Mouse (Mus musculus) heart, adult 2 months (tissue): ENCODE results near the gene Parg. TPM values are rescaled to one million over a fixed set of nuclear protein-coding genes. Genes with fewer than 3 reads are reported as not detected.

Experiments used
- DNase-seq, 2 experiments: peaks; one replicate each; pipeline ENCODE4 v3.0.0; 2021
- H3K27ac ChIP-seq: fragments of 200-600 bp; 2 replicates; pipeline ENCODE4 v1.8.1; 2022
- H3K27me3 ChIP-seq: fragments of 200-500 bp; 2 replicates; pipeline ENCODE4 v1.6.1; 2012; ENCODE audit warnings: mild to moderate bottlenecking, low read length, inconsistent platforms, mixed read lengths; ENCODE audit not compliant: control insufficient read depth, insufficient read depth
- H3K36me3 ChIP-seq: fragments of 200-500 bp; 2 replicates; pipeline ENCODE4 v1.6.1; 2012; ENCODE audit warnings: low read length, inconsistent platforms; ENCODE audit not compliant: control insufficient read depth, insufficient read depth
- H3K4me1 ChIP-seq: fragments of 200-500 bp; 2 replicates; pipeline ENCODE4 v1.6.1; 2011; ENCODE audit warnings: low read length; ENCODE audit not compliant: control insufficient read depth, insufficient read depth
- H3K4me3 ChIP-seq: fragments of 200-600 bp; 2 replicates; pipeline ENCODE4 v1.8.1; 2022
- H3K79me2 ChIP-seq: fragments of 200-500 bp; replicated peaks from 2 replicates; pipeline ENCODE4 v1.6.1; 2012; ENCODE audit warnings: mild to moderate bottlenecking, inconsistent platforms, low read length, moderate library complexity, mixed read lengths; ENCODE audit not compliant: control insufficient read depth, insufficient read depth
- H3K9ac ChIP-seq: fragments of 200-500 bp; 2 replicates; pipeline ENCODE4 v1.6.1; 2012; ENCODE audit warnings: low read depth, mild to moderate bottlenecking, control low read depth, inconsistent platforms, low read length, mixed read lengths
- CTCF ChIP-seq: fragments of 200-600 bp; IDR thresholded peaks from 2 replicates; pipeline ENCODE4 v1.8.1; 2022; ENCODE audit warnings: antibody characterized with exemption, mild to moderate bottlenecking, moderate library complexity
- EP300 ChIP-seq: fragments of 200-500 bp; IDR thresholded peaks from 2 replicates; pipeline ENCODE4 v1.6.1; 2011; ENCODE audit warnings: low read depth, low read length, control low read depth; ENCODE audit not compliant: insufficient read depth
- POLR2A ChIP-seq: fragments of 200-500 bp; IDR thresholded peaks from 2 replicates; pipeline ENCODE4 v1.6.1; 2011; ENCODE audit warnings: mild to moderate bottlenecking, low read depth, low read length, control low read depth; ENCODE audit not compliant: insufficient read depth
- WGBS: fragments of 180-500 bp; shearing (Covaris S2); methylation state at CpG from one replicate; pipeline ENCODE4 v1.1.7; 2018; 5-methylcytosine and 5-hydroxymethylcytosine counted together
- intact Hi-C: fragments of 180-260 bp; cut with DNase I; formaldehyde crosslinking; loops from one replicate; pipeline ENCODE4 v1.15.1; 2025
- polyA plus RNA-seq: library from polyadenylated mRNA; depleted of rRNA; stranded (reverse); fragments of >200 nt; gene quantifications from 2 replicates; pipeline ENCODE4 v1.2.3, GENCODE M21; 2012; rRNA removed
- total RNA-seq, 2 experiments: library from RNA; stranded (reverse); gene quantifications; 2 replicates each; pipeline ENCODE4 v1.2.3; 2021

Gene Parg
- total and polyA plus RNA-seq, 3 experiments, result 3.7 to 21.2 (median 20.0) TPM

- Histone ChIP-seq H3K4me3 (no peak overlapping the region), H3K36me3 (no peaks in the 10 kb centered on the region), H3K27me3 (no peaks in the 10 kb centered on the region), H3K4me1 (no peaks in the 10 kb centered on the region), H3K27ac (no peak overlapping the region), H3K79me2 (no peaks in the 10 kb centered on the region), H3K9ac (no peak overlapping the region)
- 59% methylated on average over 6 of the region's 6 CpGs for WGBS
- TF ChIP-seq EP300, result no peak
- TF ChIP-seq CTCF, result no peak
- TF ChIP-seq POLR2A, result no peak
- no peak for DNase-seq
- intact Hi-C loops, result no loop called here
Measured at GRCm38 (mm10) chr14:32336021-32336420, 134.3 kb downstream of the Parg start.

- TF ChIP-seq POLR2A (no peak), CTCF (no peak), EP300 (no peak)
- Histone ChIP-seq H3K27ac (no peak overlapping the region), H3K4me3 (no peak overlapping the region), H3K36me3 (no peaks in the 10 kb centered on the region), H3K9ac (no peak overlapping the region), H3K4me1 (no peaks in the 10 kb centered on the region), H3K27me3 (no peaks in the 10 kb centered on the region), H3K79me2 (no peaks in the 10 kb centered on the region)
- 77% methylated on average over 11 of the region's 11 CpGs for WGBS
- no peak for DNase-seq
- intact Hi-C loops, result no loop called here
Measured at GRCm38 (mm10) chr14:32336547-32336946, 134.8 kb downstream of the Parg start.

- no peak overlapping the region for H3K9ac ChIP-seq
- no peaks in the 10 kb centered on the region for H3K79me2 ChIP-seq
- intact Hi-C loops, result no loop called here
- H3K4me1 ChIP-seq, result no peaks in the 10 kb centered on the region
- no peak overlapping the region for H3K4me3 ChIP-seq
- DNase-seq, result no peak
- H3K27ac ChIP-seq, result no peak overlapping the region
- 92% methylated on average over 7 of the region's 7 CpGs for WGBS
- TF ChIP-seq POLR2A, result no peak
- no peak for TF ChIP-seq CTCF
- TF ChIP-seq EP300, result no peak
- no peaks in the 10 kb centered on the region for H3K36me3 ChIP-seq
- no peaks in the 10 kb centered on the region for H3K27me3 ChIP-seq
Measured at GRCm38 (mm10) chr14:32341823-32342222, 140.1 kb downstream of the Parg start.

GRCm38 (mm10) chr14:32344176-32344575 lies 142.4 kb downstream of the Parg start:
- no peaks in the 10 kb centered on the region for H3K27me3 ChIP-seq
- TF ChIP-seq POLR2A (no peak), CTCF (no peak), EP300 (no peak)
- H3K79me2 ChIP-seq, result no peaks in the 10 kb centered on the region
- DNase-seq, result no peak
- no peak overlapping the region for H3K27ac ChIP-seq
- intact Hi-C loops, result no loop called here
- WGBS, result 86% methylated on average over 7 of the region's 7 CpGs
- no peaks in the 10 kb centered on the region for H3K36me3 ChIP-seq
- H3K9ac ChIP-seq, result no peak overlapping the region
- H3K4me3 ChIP-seq, result no peak overlapping the region
- no peaks in the 10 kb centered on the region for H3K4me1 ChIP-seq

GRCm38 (mm10) chr14:32344694-32345093 lies 142.9 kb downstream of the Parg start:
- H3K27me3 ChIP-seq, result no peaks in the 10 kb centered on the region
- H3K27ac ChIP-seq, result no peak overlapping the region
- no peak overlapping the region for H3K9ac ChIP-seq
- H3K4me1 ChIP-seq, result no peaks in the 10 kb centered on the region
- H3K36me3 ChIP-seq, result no peaks in the 10 kb centered on the region
- H3K79me2 ChIP-seq, result no peaks in the 10 kb centered on the region
- no peak overlapping the region for H3K4me3 ChIP-seq
- WGBS, result 79% methylated on average over 10 of the region's 10 CpGs
- TF ChIP-seq EP300 (no peak), CTCF (no peak), POLR2A (no peak)
- no peak for DNase-seq
- intact Hi-C loops, result no loop called here

Other genes with a start within 250 kb of the Parg start
- 10 to 100 TPM; 10.1 to 18.1 TPM for gene Galnt15, start 173.0 kb upstream of the Parg start, total RNA-seq
- 11.2 and 14.6 TPM in 2 replicates for gene Galnt15, start 173.0 kb upstream of the Parg start, polyA plus RNA-seq
- 10 to 100 TPM; 49.5 to 54.9 TPM for gene Oxnad1, start 116.6 kb upstream of the Parg start, total RNA-seq
- gene Oxnad1, start 116.6 kb upstream of the Parg start, polyA plus RNA-seq, result 53.9 and 92.7 TPM in 2 replicates
- 10 to 100 TPM; 81.7 to 99.2 TPM for gene Dph3, start 116.2 kb upstream of the Parg start, total RNA-seq
- 40.2 and 63.3 TPM in 2 replicates for gene Dph3, start 116.2 kb upstream of the Parg start, polyA plus RNA-seq
- not detected for gene Msmb, start 59.9 kb upstream of the Parg start, total RNA-seq
- gene Msmb, start 59.9 kb upstream of the Parg start, polyA plus RNA-seq, result not detected in 2 replicates
- gene Ncoa4, start 42.1 kb upstream of the Parg start, total RNA-seq, result 100 to 1,000 TPM; 135 to 196 TPM
- 36.7 and 72.2 TPM in 2 replicates for gene Ncoa4, start 42.1 kb upstream of the Parg start, polyA plus RNA-seq
- 100 to 1,000 TPM; 206 to 234 TPM for gene Timm23, start 51 bp upstream of the Parg start, total RNA-seq
- gene Timm23, start 51 bp upstream of the Parg start, polyA plus RNA-seq, result 264 and 384 TPM in 2 replicates
- 10 to 100 TPM; 65.0 to 93.6 TPM for gene Ogdhl, start 120.1 kb downstream of the Parg start, total RNA-seq
- gene Ogdhl, start 120.1 kb downstream of the Parg start, polyA plus RNA-seq, result 110 and 129 TPM in 2 replicates
- not detected for gene 1700024G13Rik, start 186.4 kb downstream of the Parg start, total RNA-seq
- gene 1700024G13Rik, start 186.4 kb downstream of the Parg start, polyA plus RNA-seq, result 0.53 TPM in 1 of 2 replicates, not detected in the other